Mouse (Mus musculus) thymus, postnatal 4 days (tissue): ENCODE measurements around the gene Rbm20.
"Not testable (repeated sequence)": the region's sequence is repeated elsewhere in the genome, so short reads cannot be mapped to it uniquely, and the experiment has no call there.

ENCODE experiments used
- DNase-seq: peaks from one replicate; pipeline ENCODE4 v3.0.0; 2021

Gene Rbm20

GRCm38 (mm10) chr19:53890274-53890673 lies 213.2 kb downstream of the Rbm20 start:
- no peak for DNase-seq

DNA sequence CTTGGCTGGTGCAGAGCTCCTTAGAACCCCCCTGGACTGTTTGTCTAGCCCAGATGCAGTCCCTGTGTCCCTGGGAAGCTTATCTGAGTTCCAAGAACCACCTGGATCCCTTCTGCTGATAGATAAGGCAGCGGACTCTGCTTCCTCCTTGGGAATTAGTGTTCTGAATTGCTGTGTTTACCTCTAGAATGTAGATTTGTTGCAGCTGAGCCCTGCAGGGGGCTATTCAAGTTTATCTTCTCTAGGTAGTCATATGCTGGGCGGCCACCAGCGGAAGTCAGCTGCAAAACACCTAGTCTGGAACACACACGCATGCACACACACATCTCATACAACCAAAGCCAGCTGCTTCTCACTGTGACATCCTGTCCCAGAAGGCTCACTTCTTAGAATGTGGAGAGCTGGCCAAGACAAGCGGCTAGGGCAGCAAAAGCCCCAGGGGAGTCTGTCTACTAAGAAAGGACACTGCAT lies 213.7 kb downstream of the Rbm20 start:
- DNase-seq = peak; percentile 82

GRCm38 (mm10) chr19:53891569-53891968 lies 214.5 kb downstream of the Rbm20 start:
- DNase-seq = peak; percentile 43

DNA sequence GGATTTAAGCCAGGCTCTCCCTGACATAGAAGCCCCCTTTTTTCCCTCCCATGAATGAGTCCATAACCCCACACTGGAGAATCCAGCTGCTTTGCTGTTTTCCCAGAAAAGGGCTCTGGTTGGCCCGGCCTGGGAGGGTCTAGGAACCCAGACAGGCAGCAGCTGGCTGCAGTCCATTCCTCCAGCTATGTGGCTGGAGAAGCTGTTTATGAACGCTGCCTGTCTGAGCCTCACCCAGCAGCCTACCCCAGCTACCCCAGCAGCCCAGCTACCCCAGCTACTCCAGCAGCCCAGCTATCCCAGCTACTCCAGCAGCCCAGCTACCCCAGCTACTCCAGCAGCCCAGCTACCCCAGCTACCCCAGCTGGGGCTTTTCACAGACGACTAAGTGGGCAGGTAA lies 215.0 kb downstream of the Rbm20 start, which contains the start of gene Pdcd4:
Gene Pdcd4 (plus strand): TSS at position 171 of the 400 bp plus-strand sequence.
- peak; percentile 52 for DNase-seq

DNA sequence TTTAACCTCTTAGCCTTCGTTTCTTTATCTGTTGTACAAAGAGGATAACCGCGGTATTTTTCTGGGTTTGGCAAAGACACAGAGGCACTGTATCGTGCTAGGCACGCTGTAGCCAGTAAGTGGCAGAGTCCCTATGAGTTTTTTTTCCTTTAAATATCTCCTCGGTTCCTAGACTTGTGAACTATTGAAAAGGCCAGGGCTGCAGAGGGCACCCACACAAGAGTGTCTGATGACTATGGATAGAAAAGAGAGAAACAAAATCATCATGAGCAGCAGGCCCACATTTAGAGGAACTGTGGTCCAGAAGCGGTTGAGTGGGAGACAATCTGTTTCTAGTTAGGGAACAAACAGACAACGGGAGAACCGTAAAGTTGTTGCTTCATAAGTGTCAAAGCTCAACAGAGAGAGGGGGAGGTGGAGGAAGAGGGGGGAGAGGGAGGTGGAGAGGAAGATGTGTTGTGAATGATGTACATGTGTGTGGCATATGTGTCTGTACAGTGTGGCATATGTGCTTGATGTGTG lies 215.8 kb downstream of the Rbm20 start:
- DNase-seq = peak; percentile 29

GRCm38 (mm10) chr19:53893711-53894171 lies 216.6 kb downstream of the Rbm20 start:
- DNase-seq = peak; percentile 72

GRCm38 (mm10) chr19:53894538-53895121 lies 217.5 kb downstream of the Rbm20 start:
- DNase-seq = peak; percentile 51

GRCm38 (mm10) chr19:53898046-53898445 lies 220.9 kb downstream of the Rbm20 start:
- no peak for DNase-seq

GRCm38 (mm10) chr19:53898498-53898897 lies 221.4 kb downstream of the Rbm20 start:
- DNase-seq = no peak

GRCm38 (mm10) chr19:53898970-53899900 lies 222.1 kb downstream of the Rbm20 start:
- no peak for DNase-seq

GRCm38 (mm10) chr19:53899941-53900610 lies 223.0 kb downstream of the Rbm20 start:
- peak; percentile 33 for DNase-seq

DNA sequence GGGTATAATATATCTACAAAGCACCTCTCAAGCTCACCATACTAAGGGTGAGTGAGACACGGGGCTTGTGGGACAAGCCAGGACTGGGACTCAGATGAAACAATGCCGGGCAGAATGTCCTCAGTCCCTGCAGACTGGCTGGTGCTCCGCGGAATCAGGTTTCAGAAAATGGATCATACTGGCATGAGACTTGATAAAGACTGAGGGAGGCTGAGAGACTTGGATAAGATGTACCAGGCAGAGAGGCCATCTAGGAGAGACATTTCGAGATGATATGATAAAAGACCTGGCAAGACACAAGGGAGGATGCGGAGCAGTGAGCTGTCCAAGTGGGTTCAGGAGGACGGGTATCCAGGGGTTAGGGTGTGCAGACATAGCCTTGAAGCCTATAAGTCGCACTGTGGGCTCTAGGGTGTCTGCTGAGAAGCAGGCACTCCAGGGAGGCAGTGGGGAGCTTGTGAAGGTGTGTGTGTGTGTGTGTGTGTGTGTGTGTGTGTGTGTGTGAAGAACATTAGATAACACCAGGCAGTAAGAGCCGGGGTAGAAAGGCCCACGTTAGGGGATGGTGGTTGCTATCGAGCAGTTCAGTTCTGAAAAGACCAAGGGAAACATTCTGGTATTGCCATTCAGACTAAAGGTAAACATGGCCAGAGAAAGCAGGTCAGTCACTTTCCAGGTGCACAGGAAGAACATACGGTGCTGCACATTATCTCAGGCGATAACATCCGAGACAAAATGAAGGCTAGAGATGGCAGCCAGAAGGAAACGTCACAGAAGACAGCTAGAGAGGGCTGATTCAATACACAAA lies 225.0 kb downstream of the Rbm20 start:
- peak; percentile 54 for DNase-seq

- DNase-seq = peak; percentile 94
Measured at GRCm38 (mm10) chr19:53902739-53903487, 225.8 kb downstream of the Rbm20 start.

DNA sequence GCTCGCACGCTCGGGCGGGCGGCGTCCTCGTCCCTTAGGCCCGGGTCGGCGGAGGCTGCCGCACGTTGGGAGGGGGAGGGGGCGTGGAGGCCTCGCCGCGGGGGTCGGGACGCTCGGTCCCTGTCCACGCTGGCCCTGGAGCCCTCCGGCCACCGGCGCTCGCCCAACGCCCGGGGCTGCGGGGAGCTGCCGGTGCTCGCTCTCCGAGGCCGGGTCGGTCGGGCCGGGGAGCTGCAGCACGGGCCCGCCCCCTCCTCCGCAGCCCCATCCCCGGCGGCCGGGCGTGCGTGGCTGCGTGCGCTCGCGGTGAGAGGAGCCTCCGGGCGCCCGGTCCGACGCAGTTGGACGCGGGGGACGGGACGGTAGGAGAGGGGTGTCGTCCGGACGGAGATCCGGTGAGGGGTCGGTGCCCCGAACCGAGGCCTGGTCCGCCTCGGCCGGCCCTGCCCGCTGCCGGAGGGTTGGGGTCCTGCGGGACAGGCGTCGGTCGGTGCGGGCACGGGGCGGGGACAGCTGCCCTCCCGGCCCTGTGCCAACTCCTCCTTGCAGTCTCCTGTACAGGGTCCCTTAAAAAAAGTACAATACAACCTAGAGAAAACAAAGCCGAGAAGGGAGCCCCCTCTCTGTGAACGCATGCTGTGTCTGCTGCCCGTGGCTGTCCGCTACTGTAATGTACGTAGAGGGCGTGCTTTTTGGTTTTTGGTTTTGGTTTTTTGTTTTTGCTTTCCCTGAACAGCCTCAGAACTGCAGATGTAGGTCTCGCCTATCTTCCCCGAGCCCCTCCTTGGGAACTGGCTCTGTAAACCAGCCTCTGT lies 226.6 kb downstream of the Rbm20 start:
- peak; percentile 74 for DNase-seq

GRCm38 (mm10) chr19:53904833-53905480 lies 227.9 kb downstream of the Rbm20 start:
- DNase-seq = no peak

DNA sequence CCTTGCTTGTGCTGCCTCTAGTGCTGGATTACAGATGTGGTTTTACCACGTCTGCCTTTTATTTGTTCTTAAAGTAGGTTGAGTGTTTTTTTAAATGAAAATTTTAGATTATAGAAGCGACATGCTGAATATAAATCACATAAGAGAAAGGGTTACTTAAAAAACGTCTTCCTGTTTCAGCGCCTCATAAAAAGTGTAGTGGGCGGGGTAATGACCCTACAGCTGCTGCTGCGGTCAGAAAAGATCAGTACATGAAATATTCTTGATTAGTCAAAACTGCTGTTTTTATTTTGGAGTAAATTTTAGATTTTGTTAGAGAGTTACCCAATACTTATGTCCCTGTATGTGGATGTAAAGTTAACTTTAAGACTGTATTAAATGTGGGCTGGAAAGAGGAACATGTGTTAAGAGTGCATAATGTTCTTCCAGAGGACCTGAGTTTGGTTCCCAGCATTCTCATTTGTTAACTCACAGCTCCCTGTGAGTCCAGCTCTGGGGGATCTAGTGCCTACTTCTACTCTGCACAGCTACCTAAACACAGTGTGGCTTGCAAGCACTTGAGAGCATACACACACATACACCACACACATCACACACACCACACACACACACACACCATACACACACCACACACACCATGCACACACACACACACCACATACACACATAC lies 229.1 kb downstream of the Rbm20 start:
- DNase-seq = no peak

- DNase-seq = not testable (repeated sequence)
Measured at GRCm38 (mm10) chr19:53906703-53907070, 229.6 kb downstream of the Rbm20 start.

- no peak for DNase-seq
Measured at GRCm38 (mm10) chr19:53914950-53915349, 237.8 kb downstream of the Rbm20 start.
